In genomic region chr5:110611435-110612158, GRCm38 (mm10) we compare ENCODE assay signal across 10 mouse cellular contexts. TPM values are rescaled to one million over a fixed set of nuclear protein-coding genes. Genes with fewer than 3 reads are reported as not detected.
DNase-seq lines count a peak whose midpoint lies in the region; ATAC-seq lines count a peak whose summit lies in the region.
"Had no signal": no experiment of that assay in that cellular context is flagged by ENCODE, and none has a peak within 500 bp of the region (broad histone marks: within the 10 kb centered on the region; RNA-seq: fewer than 3 reads in every experiment).

No protein-coding gene starts in this region.

- no peaks in the 10 kb centered on the region for H3K9me3 ChIP-seq in embryonic facial prominence, embryonic 10.5 days

- intact Hi-C loops in gastrocnemius, postnatal 36 days (cut with DNase I) = no loop called here

- ATAC-seq in frontal cortex, adult (ENCODE audit: low TSS enrichment) = peak; percentile 57

- whole genome bisulfite sequencing in embryonic facial prominence, embryonic 10.5 days = 55% methylated on average over 5 of the region's 5 CpGs

- H3K36me3 ChIP-seq in embryonic facial prominence, embryonic 10.5 days (replicated peaks) = no peaks in the 10 kb centered on the region

- peaks cover 13% of the 10 kb centered on the region for H3K27me3 ChIP-seq in embryonic facial prominence, embryonic 10.5 days (replicated peaks; ENCODE audit: low read depth, poor library complexity, severe bottlenecking)

- H3K27ac ChIP-seq in embryonic facial prominence, embryonic 10.5 days (replicated peaks) = no peak overlapping the region

- H3K4me1 ChIP-seq in embryonic facial prominence, embryonic 10.5 days = peaks cover 44% of the 10 kb centered on the region

- DNase-seq in frontal cortex, postnatal 25 days (ENCODE audit: low spot score in 2 of 2) = no peak
- DNase-seq in NIH3T3 (ENCODE audit: low read depth) = peak; percentile 93
- DNase-seq in embryonic facial prominence, embryonic 10.5 days (ENCODE audit: low spot score) = peak; percentile 61
- peak; percentile 61 to 69 for DNase-seq in layer of hippocampus, postnatal 36 days
- DNase-seq in right cerebral cortex, postnatal 14 days = no peak
- no peak for DNase-seq in c-Kit-positive CD71-positive TER-119-positive erythroid progenitor cells, embryonic 14.5 days (ENCODE audit: low spot score)
- DNase-seq in gastrocnemius, postnatal 36 days = no peak
- DNase-seq: kidney, postnatal 10 days; lung, embryonic 14.5 days had no signal

- no peak overlapping the region for H3K4me3 ChIP-seq in embryonic facial prominence, embryonic 10.5 days

RNA-seq across cellular contexts. Expression of gene Noc4l, which starts 41.6 kb away (rescaled TPM):
- 89.2 and 95.0 TPM in 2 replicates for polyA plus RNA-seq in embryonic facial prominence, embryonic 10.5 days (2016; fragmentation: Nextera tagmentation; extraction: Ambion mirVana)
- total RNA-seq in layer of hippocampus, postnatal 36 days (2021) = 10 to 100 TPM; 20.0 to 24.7 TPM
- 10 to 100 TPM; 13.0 to 14.4 TPM for total RNA-seq in gastrocnemius, postnatal 36 days (2021)

RNA-seq across cellular contexts. Expression of gene Ddx51, which starts 41.7 kb away (rescaled TPM):
- 33.4 and 34.1 TPM in 2 replicates for polyA plus RNA-seq in embryonic facial prominence, embryonic 10.5 days (2016; fragmentation: Nextera tagmentation; extraction: Ambion mirVana)
- 10 to 100 TPM; 26.0 to 28.8 TPM for total RNA-seq in layer of hippocampus, postnatal 36 days (2021)
- total RNA-seq in gastrocnemius, postnatal 36 days (2021) = 10 to 100 TPM in 1 of 2 experiments, 1 to 10 TPM in 1; 7.9 to 10.4 TPM

Comparison
In these comparisons a context has a peak if more than half of its experiments do, and no peak if none do; other contexts are left out.
1. DNase-seq: peak in NIH3T3 (single experiment), embryonic facial prominence, embryonic 10.5 days (single experiment) and layer of hippocampus, postnatal 36 days (2 of 2); none in frontal cortex, postnatal 25 days (0 of 2), right cerebral cortex, postnatal 14 days (single experiment), c-Kit-positive CD71-positive TER-119-positive erythroid progenitor cells, embryonic 14.5 days (single experiment) and gastrocnemius, postnatal 36 days (0 of 2).